Comparison of ENCODE assay signal across 9 mouse cellular contexts in the genomic region with DNA sequence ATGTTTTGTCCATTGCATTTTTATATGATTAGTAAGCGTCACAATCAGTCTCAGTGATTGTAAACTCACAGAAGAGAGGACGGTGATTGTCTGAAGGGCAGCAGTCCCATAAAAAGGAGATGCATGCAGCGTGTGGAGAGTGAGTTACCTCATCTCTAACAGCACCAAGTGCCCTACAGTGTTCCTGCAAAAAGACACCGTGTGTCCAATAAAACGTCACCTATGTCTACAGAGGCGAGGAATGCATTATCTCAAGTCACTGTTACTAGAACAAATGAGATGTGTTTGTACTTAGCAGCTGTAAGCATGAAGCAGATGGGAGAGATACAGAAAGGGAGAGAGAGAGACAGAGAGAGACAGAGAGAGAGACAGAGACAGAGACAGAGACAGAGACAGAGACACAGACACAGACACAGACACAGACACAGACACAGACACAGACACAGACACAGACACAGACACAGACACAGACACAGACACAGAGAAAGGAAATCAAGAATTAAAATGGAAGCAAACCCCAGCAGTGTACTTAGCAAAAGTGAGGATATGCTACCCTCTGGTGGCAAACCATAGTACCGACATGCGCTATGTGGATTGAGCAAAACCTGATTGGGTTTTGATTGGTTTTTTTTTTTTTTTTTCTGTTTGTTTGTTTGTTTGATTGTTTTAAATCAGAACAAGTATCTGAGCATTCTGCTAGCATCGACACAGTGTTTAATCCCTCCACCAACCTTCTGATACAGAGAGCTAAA.
DNase-seq lines count a peak whose midpoint lies in the region; ATAC-seq and TF ChIP-seq lines count a peak whose summit lies in the region.
"Had no signal": no experiment of that assay in that cellular context is flagged by ENCODE, and none has a peak within 500 bp of the region (broad histone marks: within the 10 kb centered on the region; RNA-seq: fewer than 3 reads in every experiment).

No protein-coding gene starts in this region.

- 43% methylated on average over 9 of the region's 9 CpGs for WGBS in kidney, embryonic 14.5 days
- whole genome bisulfite sequencing in liver, postnatal 0 days (ENCODE audit: insufficient replicate concordance) = 47% methylated on average over 9 of the region's 9 CpGs

- H3K9me3 ChIP-seq in kidney, embryonic 14.5 days (ENCODE audit: control insufficient read depth, low read length) = no peaks in the 10 kb centered on the region
- no peaks in the 10 kb centered on the region for H3K9me3 ChIP-seq in liver, postnatal 0 days (ENCODE audit: low read length)

- no peak for DNase-seq in frontal cortex, postnatal 25 days (ENCODE audit: low spot score in 2 of 2)
- DNase-seq in ES-CJ7 (ENCODE audit: low read depth, low spot score) = peak; percentile 77
- peak; percentile 36 for DNase-seq in cerebellum, adult 11-12 months
- DNase-seq in frontal cortex, postnatal 10 days (ENCODE audit: low spot score in 2 of 2) = peak; percentile 35 to 41
- peak; percentile 16 for DNase-seq in liver, postnatal 0 days
- peak; percentile 77 for DNase-seq in retina, postnatal 1 day

- TF ChIP-seq CTCF in liver, postnatal 0 days (IDR thresholded peaks at IDR 0.05; ENCODE audit: low read depth) = peak; percentile 75

- peak; percentile 88 for ATAC-seq in frontal cortex, adult (ENCODE audit: low TSS enrichment)
- ATAC-seq in kidney, embryonic 14.5 days (ENCODE audit: low FRiP score, low TSS enrichment) = peak; percentile 87; the same call in 1 of the 2 replicates
- ATAC-seq in liver, postnatal 0 days = 0 out of 2 replicates have a peak, but pooled peaks have one; percentile 40

- H3K4me2 ChIP-seq in kidney, embryonic 14.5 days (replicated peaks; ENCODE audit: low read depth, low read length) = no peak overlapping the region
- no peak overlapping the region for H3K4me2 ChIP-seq in liver, postnatal 0 days (ENCODE audit: low read depth, low read length)

- no peaks in the 10 kb centered on the region for H3K36me3 ChIP-seq in kidney, embryonic 14.5 days (ENCODE audit: control insufficient read depth, insufficient read depth, low read length)
- no peaks in the 10 kb centered on the region for H3K36me3 ChIP-seq in liver, postnatal 0 days (replicated peaks; ENCODE audit: insufficient read depth, low read length)

- H3K9ac ChIP-seq in kidney, embryonic 14.5 days (ENCODE audit: low read depth, low read length) = no peak overlapping the region
- no peak overlapping the region for H3K9ac ChIP-seq in liver, postnatal 0 days (replicated peaks)

- H3K4me1 ChIP-seq in kidney, embryonic 14.5 days (ENCODE audit: control insufficient read depth, insufficient read depth, low read length) = no peaks in the 10 kb centered on the region
- H3K4me1 ChIP-seq in liver, postnatal 0 days (ENCODE audit: insufficient read depth) = no peaks in the 10 kb centered on the region

- H3K4me3 ChIP-seq in kidney, embryonic 14.5 days (ENCODE audit: low read length) = no peak overlapping the region
- no peak overlapping the region for H3K4me3 ChIP-seq in liver, postnatal 0 days (ENCODE audit: low read depth, low read length)

- H3K27me3 ChIP-seq in kidney, embryonic 14.5 days (ENCODE audit: control insufficient read depth, insufficient read depth, low read length) = no peaks in the 10 kb centered on the region
- no peaks in the 10 kb centered on the region for H3K27me3 ChIP-seq in liver, postnatal 0 days (ENCODE audit: insufficient read depth, low read length)

- TF ChIP-seq EP300 in liver, postnatal 0 days (IDR thresholded peaks at IDR 0.05; ENCODE audit: low read depth) = no peak

- H3K27ac ChIP-seq in kidney, embryonic 14.5 days (ENCODE audit: low read depth, low read length) = no peak overlapping the region
- no peak overlapping the region for H3K27ac ChIP-seq in liver, postnatal 0 days (ENCODE audit: low read depth)
- H3K27ac ChIP-seq: macrophage had no signal

Comparison
In these comparisons a context has a peak if more than half of its experiments do, and no peak if none do; other contexts are left out.
1. DNase-seq: peak in ES-CJ7 (single experiment), cerebellum, adult 11-12 months (single experiment), frontal cortex, postnatal 10 days (2 of 2), liver, postnatal 0 days (single experiment) and retina, postnatal 1 day (single experiment); none in frontal cortex, postnatal 25 days (0 of 2).
2. Peak in every context shown above with its lines, with median percentiles within 50 percentile points of each other: ATAC-seq.